Mouse (Mus musculus) intestine, embryonic 16.5 days (tissue): ENCODE measurements around the gene Kif26a. TPM values are rescaled to one million over a fixed set of nuclear protein-coding genes. Genes with fewer than 3 reads are reported as not detected.

Source experiments
- ATAC-seq: fragments of 200-750 bp; cut with Nextera tagmentation; 2 replicates; pipeline ENCODE4 v1.8.0; 2017; ENCODE audit warnings: moderate TSS enrichment, moderate library complexity
- H3K27ac ChIP-seq: fragments of 300-500 bp; sonication (generic); 2 replicates; pipeline ENCODE4 v1.5.1; 2014; ENCODE audit warnings: mild to moderate bottlenecking, low read length
- H3K27me3 ChIP-seq: fragments of 300-500 bp; sonication (generic); replicated peaks from 2 replicates; pipeline ENCODE4 v1.6.1; 2014; ENCODE audit warnings: low read length, control low read depth, mixed read lengths; ENCODE audit not compliant: control insufficient read depth, insufficient read depth
- H3K36me3 ChIP-seq: fragments of 300-500 bp; sonication (generic); 2 replicates; pipeline ENCODE4 v1.6.1; 2014; ENCODE audit warnings: low read length, control low read depth; ENCODE audit not compliant: control insufficient read depth, insufficient read depth
- H3K4me1 ChIP-seq: fragments of 300-500 bp; sonication (generic); 2 replicates; pipeline ENCODE4 v1.6.1; 2014; ENCODE audit warnings: low read length, control low read depth, mixed read lengths; ENCODE audit not compliant: control insufficient read depth, insufficient read depth
- H3K4me2 ChIP-seq: fragments of 300-500 bp; sonication (generic); 2 replicates; pipeline ENCODE4 v1.6.1; 2014; ENCODE audit warnings: low read depth, low read length, control low read depth
- H3K4me3 ChIP-seq: fragments of 300-500 bp; sonication (generic); 2 replicates; pipeline ENCODE4 v1.5.1; 2014; ENCODE audit warnings: mild to moderate bottlenecking, low read length
- H3K9ac ChIP-seq: fragments of 300-500 bp; sonication (generic); 2 replicates; pipeline ENCODE4 v1.6.1; 2014; ENCODE audit warnings: low read depth, low read length
- H3K9me3 ChIP-seq: fragments of 300-500 bp; sonication (generic); 2 replicates; pipeline ENCODE4 v1.6.1; 2016; ENCODE audit warnings: low read length, control low read depth; ENCODE audit not compliant: control insufficient read depth
- WGBS: fragments of 180-500 bp; shearing (Covaris S2); extraction: QIAGEN DNeasy Blood & Tissue Kit; methylation state at CpG from one replicate; pipeline ENCODE4 v1.1.7; 2014; 5-methylcytosine and 5-hydroxymethylcytosine counted together
- polyA plus RNA-seq: library from polyadenylated mRNA; unstranded; fragments of >200 nt; fragmentation: Nextera tagmentation; extraction: Ambion mirVana; gene quantifications from 2 replicates; pipeline ENCODE4 v1.2.1, GENCODE M21; 2015

The Kif26a gene
- polyA plus RNA-seq, 1 experiment from 2014 or later: 1.9 TPM

- no peak for ATAC-seq
- peak overlapping the region; percentile 53; the same call in 1 of the 2 replicates for H3K9ac ChIP-seq
Measured at GRCm38 (mm10) chr12:112155218-112156051, 9.4 kb downstream of the Kif26a start.

GRCm38 (mm10) chr12:112156804-112157203, 10.8 kb downstream of the Kif26a start:
- no peak overlapping the region for H3K9ac ChIP-seq
- H3K4me3 ChIP-seq: no peak overlapping the region
- no peak overlapping the region for H3K4me2 ChIP-seq
- WGBS: 85% methylated on average over 6 of the region's 6 CpGs
- no peak for ATAC-seq
- no peaks in the 10 kb centered on the region for H3K36me3 ChIP-seq
- peaks cover 11% of the 10 kb centered on the region for H3K4me1 ChIP-seq
- H3K27ac ChIP-seq: no peak overlapping the region
- no peaks in the 10 kb centered on the region for H3K27me3 ChIP-seq
- H3K9me3 ChIP-seq: no peaks in the 10 kb centered on the region

More at GRCm38 (mm10) chr12:112155218-112156051, 9.4 kb downstream of the Kif26a start:
- Histone ChIP-seq H3K9me3 (no peaks in the 10 kb centered on the region), H3K36me3 (no peaks in the 10 kb centered on the region), H3K4me3 (no peak overlapping the region), H3K4me2 (no peak overlapping the region), H3K27ac (peak overlapping the region; percentile 65; the same call in 1 of the 2 replicates), H3K27me3 (no peaks in the 10 kb centered on the region), H3K4me1 (peaks cover 18% of the 10 kb centered on the region)
- WGBS: 69% methylated on average over 16 of the region's 16 CpGs

- H3K4me3 ChIP-seq: no peak overlapping the region
- H3K9ac ChIP-seq: no peak overlapping the region
- H3K36me3 ChIP-seq: no peaks in the 10 kb centered on the region
- ATAC-seq: peak; percentile 4; the same call in 1 of the 2 replicates
- H3K9me3 ChIP-seq: no peaks in the 10 kb centered on the region
- H3K4me1 ChIP-seq: peaks cover 11% of the 10 kb centered on the region
- no peak overlapping the region for H3K4me2 ChIP-seq
- no peaks in the 10 kb centered on the region for H3K27me3 ChIP-seq
- WGBS: 37% methylated on average over 8 of the region's 8 CpGs
- H3K27ac ChIP-seq: no peak overlapping the region
Measured at GRCm38 (mm10) chr12:112158246-112158645, 12.2 kb downstream of the Kif26a start.

GRCm38 (mm10) chr12:112158784-112159183, 12.8 kb downstream of the Kif26a start:
- peak; percentile 71 for ATAC-seq
- peaks cover 13% of the 10 kb centered on the region for H3K4me1 ChIP-seq
- no peak overlapping the region for H3K9ac ChIP-seq
- no peaks in the 10 kb centered on the region for H3K9me3 ChIP-seq
- H3K27me3 ChIP-seq: no peaks in the 10 kb centered on the region
- no peak overlapping the region for H3K4me3 ChIP-seq
- H3K27ac ChIP-seq: no peak overlapping the region
- H3K4me2 ChIP-seq: no peak overlapping the region
- H3K36me3 ChIP-seq: no peaks in the 10 kb centered on the region

GRCm38 (mm10) chr12:112163981-112164839, 18.2 kb downstream of the Kif26a start:
- H3K36me3 ChIP-seq: no peaks in the 10 kb centered on the region
- peak; percentile 68 for ATAC-seq
- H3K27ac ChIP-seq: no peak overlapping the region
- no peaks in the 10 kb centered on the region for H3K27me3 ChIP-seq
- no peak overlapping the region for H3K9ac ChIP-seq
- H3K9me3 ChIP-seq: no peaks in the 10 kb centered on the region
- H3K4me3 ChIP-seq: no peak overlapping the region
- no peak overlapping the region for H3K4me2 ChIP-seq
- 32% methylated on average over 16 of the region's 16 CpGs for WGBS
- peaks cover 18% of the 10 kb centered on the region for H3K4me1 ChIP-seq

DNA sequence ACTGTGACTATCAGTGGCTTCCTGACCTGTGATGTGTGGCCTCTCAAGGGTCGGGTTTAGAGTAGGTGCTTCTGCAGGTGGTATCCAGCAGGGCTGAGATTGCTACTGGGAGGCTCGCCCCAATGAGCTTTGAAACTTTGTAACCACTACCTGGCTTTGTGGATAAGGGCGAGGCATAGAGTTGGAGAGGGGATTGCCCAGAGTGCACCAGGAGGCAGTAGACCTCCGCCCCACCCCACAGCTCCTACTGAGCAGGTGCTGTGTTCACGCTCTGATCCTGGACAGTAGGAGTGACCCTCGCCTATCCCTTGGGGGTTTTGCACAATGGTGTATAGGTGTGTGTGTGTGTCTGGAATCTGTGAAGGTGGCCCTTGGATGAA, 18.8 kb downstream of the Kif26a start:
- Histone ChIP-seq H3K4me3 (no peak overlapping the region), H3K27me3 (no peaks in the 10 kb centered on the region), H3K4me1 (peaks cover 24% of the 10 kb centered on the region), H3K9ac (no peak overlapping the region), H3K9me3 (no peaks in the 10 kb centered on the region), H3K36me3 (no peaks in the 10 kb centered on the region), H3K4me2 (no peak overlapping the region), H3K27ac (no peak overlapping the region)
- peak; percentile 78 for ATAC-seq
- 64% methylated on average over 6 of the region's 6 CpGs for WGBS

- H3K4me1 ChIP-seq: peaks cover 19% of the 10 kb centered on the region
- H3K27me3 ChIP-seq: no peaks in the 10 kb centered on the region
- H3K4me3 ChIP-seq: no peak overlapping the region
- no peak overlapping the region for H3K9ac ChIP-seq
- H3K4me2 ChIP-seq: no peak overlapping the region
- H3K27ac ChIP-seq: no peak overlapping the region
- no peaks in the 10 kb centered on the region for H3K36me3 ChIP-seq
- 48% methylated on average over 5 of the region's 5 CpGs for WGBS
- peak; percentile 47; the same call in 1 of the 2 replicates for ATAC-seq
- no peaks in the 10 kb centered on the region for H3K9me3 ChIP-seq
Measured at GRCm38 (mm10) chr12:112169240-112169639, 23.2 kb downstream of the Kif26a start.

DNA sequence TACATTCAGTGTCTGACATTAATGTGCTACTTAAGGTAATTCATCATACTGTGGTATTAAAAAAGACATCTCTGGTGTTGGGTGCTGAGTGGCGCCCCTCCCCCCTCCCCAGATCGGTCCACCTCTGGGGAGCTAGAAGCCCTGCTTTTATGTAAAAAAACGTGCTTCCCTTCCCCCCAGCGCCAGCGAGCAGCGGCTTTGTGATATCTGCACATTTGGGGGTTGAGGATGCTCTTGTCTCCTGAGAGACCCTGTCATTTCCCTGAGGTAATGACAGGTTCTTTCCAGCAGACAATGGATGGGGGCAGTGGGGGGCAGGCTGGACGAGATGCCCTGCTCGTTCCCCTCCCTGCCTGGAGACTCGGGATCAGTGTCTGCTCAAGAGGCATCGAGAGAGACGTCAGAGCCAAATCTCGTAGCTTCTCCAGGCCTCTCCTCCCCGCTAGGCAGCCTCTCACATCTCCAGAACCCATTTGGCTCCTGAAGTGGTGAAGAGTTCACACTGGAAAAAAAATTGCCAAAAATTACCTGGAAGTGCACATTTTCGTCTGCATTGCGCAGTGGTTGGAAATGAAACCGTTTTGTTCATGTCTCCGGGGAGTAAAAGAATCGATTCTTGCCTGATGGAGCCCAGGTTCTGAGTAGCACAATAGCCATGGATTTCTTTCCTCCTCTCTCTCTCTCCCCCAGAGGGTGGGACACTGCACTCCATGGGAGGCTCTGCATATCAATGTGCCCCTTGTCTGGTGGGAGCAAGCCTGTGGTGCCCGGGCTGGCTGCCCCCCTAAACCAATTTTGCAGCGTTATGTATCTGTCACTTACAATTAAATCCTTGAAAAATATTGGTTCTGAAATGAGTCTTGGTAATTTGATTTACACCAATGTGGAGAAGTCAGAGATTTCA, 24.9 kb downstream of the Kif26a start:
- 58% methylated on average over 20 of the region's 20 CpGs for WGBS
- no peak overlapping the region for H3K27ac ChIP-seq
- no peak for ATAC-seq
- H3K27me3 ChIP-seq: no peaks in the 10 kb centered on the region
- H3K36me3 ChIP-seq: no peaks in the 10 kb centered on the region
- no peak overlapping the region for H3K9ac ChIP-seq
- H3K4me2 ChIP-seq: no peak overlapping the region
- H3K4me3 ChIP-seq: no peak overlapping the region
- H3K4me1 ChIP-seq: peaks cover 9% of the 10 kb centered on the region
- no peaks in the 10 kb centered on the region for H3K9me3 ChIP-seq
